Mouse (Mus musculus) monocyte, adult 2 months (primary cell): ENCODE data around the gene Stk10.
A peak's percentile ranks its signal among the peaks of the same experiment; 100 is the strongest.

Experiments used
- DNase-seq, 2 experiments: peaks; one replicate each; pipeline ENCODE4 v3.0.0; 2022; ENCODE audit warnings: low spot score in 2 of 2, low read depth in 1 of 2

Gene Stk10

GRCm38 (mm10) chr11:32524122-32524920 lies 8.8 kb upstream of the Stk10 start:
- no peak for DNase-seq

GRCm38 (mm10) chr11:32527006-32527405 lies 6.1 kb upstream of the Stk10 start:
- no peak for DNase-seq

GRCm38 (mm10) chr11:32530151-32530550 lies 3.0 kb upstream of the Stk10 start:
- DNase-seq, result no peak

GRCm38 (mm10) chr11:32531871-32532764 lies 987 bp upstream of the Stk10 start, which contains the start of gene Efcab9:
Gene Efcab9 (minus strand): TSS chr11:32532081.
- no peak for DNase-seq

GRCm38 (mm10) chr11:32533482-32534261 lies 567 bp downstream of the Stk10 start:
- peak; percentile 66 to 75 for DNase-seq

- DNase-seq, result no peak
Observed at GRCm38 (mm10) chr11:32534453-32535075, 1.5 kb downstream of the Stk10 start.

GRCm38 (mm10) chr11:32535646-32536045 lies 2.5 kb downstream of the Stk10 start:
- DNase-seq, result no peak

- no peak for DNase-seq
Observed at GRCm38 (mm10) chr11:32536954-32537353, 3.8 kb downstream of the Stk10 start.

- no peak for DNase-seq
Observed at GRCm38 (mm10) chr11:32538435-32538834, 5.3 kb downstream of the Stk10 start.

- DNase-seq, result no peak
Observed at GRCm38 (mm10) chr11:32538846-32539245, 5.7 kb downstream of the Stk10 start.

GRCm38 (mm10) chr11:32539717-32540116 lies 6.6 kb downstream of the Stk10 start:
- no peak for DNase-seq

GRCm38 (mm10) chr11:32540463-32540862 lies 7.4 kb downstream of the Stk10 start:
- DNase-seq, result no peak

GRCm38 (mm10) chr11:32542181-32542580 lies 9.1 kb downstream of the Stk10 start:
- DNase-seq, result no peak

- DNase-seq, result peak; percentile 74 to 77
Observed at GRCm38 (mm10) chr11:32542687-32543411, 9.7 kb downstream of the Stk10 start.

- DNase-seq, result no peak
Observed at GRCm38 (mm10) chr11:32544041-32544440, 10.9 kb downstream of the Stk10 start.

- DNase-seq, result no peak
Observed at GRCm38 (mm10) chr11:32544497-32544896, 11.4 kb downstream of the Stk10 start.

GRCm38 (mm10) chr11:32545605-32546004 lies 12.5 kb downstream of the Stk10 start:
- DNase-seq, result no peak

- no peak for DNase-seq
Observed at GRCm38 (mm10) chr11:32546483-32546882, 13.4 kb downstream of the Stk10 start.

GRCm38 (mm10) chr11:32547391-32547947 lies 14.4 kb downstream of the Stk10 start:
- no peak for DNase-seq

GRCm38 (mm10) chr11:32548240-32548639 lies 15.1 kb downstream of the Stk10 start:
- no peak for DNase-seq
